Mouse (Mus musculus) megakaryocyte, embryonic 14.5 days (primary cell): ENCODE data around the gene Nup153.

Source experiments
- FLI1 ChIP-seq: IDR thresholded peaks from 2 replicates; pipeline ENCODE4 v1.6.1; 2012; ENCODE audit warnings: low read length, inconsistent platforms, mixed read lengths
- GATA1 ChIP-seq: IDR thresholded peaks from 3 replicates; pipeline ENCODE4 v1.6.1; 2012; ENCODE audit warnings: mixed read lengths, low read length, inconsistent platforms, borderline replicate concordance

- no peak for TF ChIP-seq GATA1
- TF ChIP-seq FLI1: no peak
Observed at GRCm38 (mm10) chr13:46737482-46737881, 9.7 kb upstream of the Nup153 start.
